ENCODE assay signal across 16 mouse cellular contexts in the genomic region with DNA sequence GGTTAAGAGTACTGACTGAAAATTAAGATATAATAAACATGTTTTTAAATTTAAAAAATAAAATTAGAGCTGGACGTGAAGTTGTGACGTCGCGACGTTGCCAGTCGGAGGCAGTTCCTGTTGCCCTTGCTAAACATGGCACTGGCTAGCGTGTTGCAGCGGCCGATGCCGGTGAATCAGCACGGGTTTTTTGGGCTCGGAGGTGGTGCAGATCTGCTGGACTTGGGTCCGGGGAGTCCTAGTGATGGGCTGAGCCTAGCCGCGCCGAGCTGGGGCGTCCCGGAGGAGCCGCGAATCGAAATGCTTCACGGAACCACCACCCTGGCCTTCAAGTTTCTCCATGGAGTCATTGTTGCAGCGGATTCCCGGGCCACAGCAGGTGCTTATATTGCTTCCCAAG. TPM values are rescaled to one million over a fixed set of nuclear protein-coding genes. Genes with fewer than 3 reads are reported as not detected.
ATAC-seq and TF ChIP-seq lines count a peak whose summit lies in the region.
"Not testable (repeated sequence)": the region's sequence is repeated elsewhere in the genome, so short reads cannot be mapped to it uniquely, and the experiment has no call there.
"Had no signal": no experiment of that assay in that cellular context is flagged by ENCODE, and none has a peak within 500 bp of the region (broad histone marks: within the 10 kb centered on the region; RNA-seq: fewer than 3 reads in every experiment).

No protein-coding gene starts in this region.

- not testable (repeated sequence) for H3K27ac ChIP-seq in ES-Bruce4 (ENCODE audit: insufficient read depth, low read length)

- H3K27me3 ChIP-seq in ES-Bruce4 (ENCODE audit: control insufficient read depth, insufficient read depth, low read length, poor library complexity, severe bottlenecking), result not testable (repeated sequence)

- H3K9me3 ChIP-seq in ES-Bruce4 (replicated peaks; ENCODE audit: control insufficient read depth, insufficient read depth, low read length, poor library complexity, severe bottlenecking), result not testable (repeated sequence)

- not testable (repeated sequence) for TF ChIP-seq POLR2A in ES-Bruce4 (IDR thresholded peaks at IDR 0.05; ENCODE audit: insufficient read depth, low read length)

- H3K9ac ChIP-seq in ES-Bruce4 (ENCODE audit: low read depth, poor library complexity, severe bottlenecking), result peak overlapping the region; percentile 15

- H3K4me3 ChIP-seq in ES-Bruce4 (ENCODE audit: low read depth, low read length), result peak overlapping the region; percentile 66

- not testable (repeated sequence) for H3K4me1 ChIP-seq in ES-Bruce4 (ENCODE audit: control insufficient read depth, insufficient read depth, low read length)

- TF ChIP-seq EP300 in ES-Bruce4 (IDR thresholded peaks at IDR 0.05; ENCODE audit: insufficient read depth, low read depth, low read length), result not testable (repeated sequence)

- peak; percentile 92 for ATAC-seq in erythroblast, adult 5-6 weeks (replicated peaks; ENCODE audit: low FRiP score, poor library complexity, severe bottlenecking)
- peak; percentile 17; the same call in 1 of the 2 replicates for ATAC-seq in granulocyte monocyte progenitor cell, adult 5-6 weeks (replicated peaks; ENCODE audit: poor library complexity, severe bottlenecking)
- peak; percentile 47; the same call in 1 of the 2 replicates for ATAC-seq in megakaryocyte, adult 5-6 weeks (ENCODE audit: poor library complexity, severe bottlenecking)
- 0 out of 2 replicates have a peak, but pooled peaks have one; percentile 50 for ATAC-seq in megakaryocyte-erythroid progenitor cell, adult 5-6 weeks (replicated peaks; ENCODE audit: low FRiP score, low TSS enrichment, poor library complexity, severe bottlenecking)

- TF ChIP-seq CTCF in ES-Bruce4 (IDR thresholded peaks at IDR 0.05; ENCODE audit: low read depth, low read length), result not testable (repeated sequence)

- H3K36me3 ChIP-seq in ES-Bruce4 (ENCODE audit: control insufficient read depth, insufficient read depth, low read length, poor library complexity, severe bottlenecking), result not testable (repeated sequence)

RNA-seq across cellular contexts. Expression of a gene that starts 12.0 kb away (rescaled TPM):
- polyA plus RNA-seq in ES-Bruce4 (2011; ENCODE audit: insufficient read depth, insufficient read length, low read depth, missing spikeins), result 64.8 and 68.3 TPM in 2 replicates
- not detected in 2 replicates for total RNA-seq in erythroblast, adult 5-6 weeks (2015; ENCODE audit: low replicate concordance)
- total RNA-seq in erythroblast, adult 5-6 weeks (2017; ENCODE audit: low replicate concordance), result 0.26 TPM in 1 of 2 replicates, not detected in the other
- total RNA-seq in granulocyte monocyte progenitor cell, adult 5-6 weeks (2014; fragmentation: Nextera tagmentation), result not detected in 2 replicates
- total RNA-seq in granulocyte monocyte progenitor cell, adult 5-6 weeks (2017), result not detected in 2 replicates
- total RNA-seq in megakaryocyte, adult 5-6 weeks (2015), result not detected in 2 replicates
- total RNA-seq in megakaryocyte, adult 5-6 weeks (2017), result not detected in 2 replicates
- not detected in 2 replicates for total RNA-seq in megakaryocyte-erythroid progenitor cell, adult 5-6 weeks (2014; fragmentation: Nextera tagmentation)
- total RNA-seq in megakaryocyte-erythroid progenitor cell, adult 5-6 weeks (2017), result not detected in 2 replicates
- total RNA-seq: adrenal gland, adult 2 months; adrenal gland, postnatal 10 days; adrenal gland, postnatal 25 days; adrenal gland, postnatal 4 days; forebrain, postnatal 0 days; MEL had no signal
- polyA plus RNA-seq: adrenal gland, adult 2 months; CD4-positive, CD25-positive, alpha-beta regulatory T cell, adult 4 months; cortical plate, adult 2 months; erythroblast, embryonic 14.5 days; forebrain, embryonic 13.5 days; forebrain, embryonic 15.5 days; forebrain, postnatal 0 days had no signal

Comparison
In these comparisons a context has a peak if more than half of its experiments do, and no peak if none do; other contexts are left out.
1. ATAC-seq: peak in every context shown above with its lines; median percentile 92 in erythroblast, adult 5-6 weeks; 50 in megakaryocyte-erythroid progenitor cell, adult 5-6 weeks; 47 in megakaryocyte, adult 5-6 weeks; 17 in granulocyte monocyte progenitor cell, adult 5-6 weeks.